Mouse (Mus musculus): Measurements from ENCODE around the gene Dmgdh. TPM values are rescaled to one million over a fixed set of nuclear protein-coding genes. Genes with fewer than 3 reads are reported as not detected.

Gene Dmgdh
- 0.07 and 0.26 TPM in 2 replicates for polyA plus RNA-seq (2014; fragmentation: Nextera tagmentation; extraction: Ambion mirVana)

DNA sequence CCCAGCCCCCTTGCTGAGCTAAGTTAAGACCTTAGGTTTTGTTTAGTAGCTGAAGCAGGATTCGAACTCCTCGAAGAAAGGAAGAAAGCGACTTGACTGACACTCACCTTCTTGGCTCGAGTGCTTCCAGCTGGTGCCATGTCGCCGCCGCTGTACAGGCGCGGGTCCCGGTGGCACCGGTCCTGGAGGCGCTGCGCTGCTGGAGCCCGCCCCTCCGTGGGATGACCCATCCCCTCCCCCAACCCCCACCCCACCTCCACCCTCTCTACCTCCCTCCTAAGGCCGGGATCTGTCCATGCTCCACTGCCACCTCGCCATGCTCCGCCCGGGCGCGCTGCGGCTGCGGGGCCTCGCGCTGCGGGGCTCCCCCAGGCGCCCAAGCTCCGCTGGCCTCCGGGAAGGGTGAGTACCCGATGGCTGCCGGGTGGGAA, at the start of gene Dmgdh, which contains the start of gene Bhmt2:
Gene Dmgdh, plus strand, starts transcription at position 303 of the 431 bp plus-strand sequence.
Gene Bhmt2, minus strand, starts transcription at position 172 of the 431 bp plus-strand sequence.
- WGBS = 7% methylated on average over 29 of the region's 31 CpGs
- Histone ChIP-seq H3K4me1 (ENCODE audit: control insufficient read depth, insufficient read depth, low read length) (no peaks in the 10 kb centered on the region), H3K36me3 (ENCODE audit: control insufficient read depth, insufficient read depth, low read length) (no peaks in the 10 kb centered on the region), H3K4me2 (ENCODE audit: low read depth, low read length) (no peak within 1 kb of the TSS), H3K9me3 (ENCODE audit: control insufficient read depth, low read length) (no peaks in the 10 kb centered on the region), H3K4me3 (ENCODE audit: low read depth, low read length) (no peak within 1 kb of the TSS), H3K27ac (ENCODE audit: low read depth, low read length) (no peak within 1 kb of the TSS), H3K9ac (replicated peaks; ENCODE audit: low read depth, low read length) (no peak within 1 kb of the TSS), H3K27me3 (ENCODE audit: control insufficient read depth, insufficient read depth, low read length) (no peaks in the 10 kb centered on the region)
- no peak for ATAC-seq (ENCODE audit: low read depth)

DNA sequence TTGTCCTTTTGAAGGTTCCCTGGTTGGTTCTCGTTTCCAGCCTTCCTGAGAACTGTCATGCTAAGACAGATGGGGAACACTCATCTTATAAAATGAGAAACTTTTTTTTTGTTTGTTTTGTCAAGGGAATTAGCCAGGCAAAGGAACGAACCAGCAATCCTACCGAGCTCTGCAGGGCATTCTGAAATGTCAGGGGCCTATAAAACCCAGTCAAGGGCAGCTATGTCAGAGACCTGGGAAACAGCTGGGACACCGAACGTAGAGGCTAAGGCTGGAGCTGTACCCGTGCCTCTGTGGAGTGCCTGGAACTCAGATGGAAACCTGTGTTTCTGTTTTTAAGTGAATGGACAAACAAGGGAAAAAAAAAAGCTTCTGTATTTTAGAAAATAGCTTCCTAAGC, 45.4 kb upstream of the Dmgdh start:
- H3K9me3 ChIP-seq (ENCODE audit: control insufficient read depth, low read length) = no peaks in the 10 kb centered on the region
- no peaks in the 10 kb centered on the region for H3K4me1 ChIP-seq (ENCODE audit: control insufficient read depth, insufficient read depth, low read length)
- no peak overlapping the region for H3K4me3 ChIP-seq (ENCODE audit: low read depth, low read length)
- 23% methylated on average over 6 of the region's 6 CpGs for WGBS
- no peak overlapping the region for H3K27ac ChIP-seq (ENCODE audit: low read depth, low read length)
- no peak overlapping the region for H3K4me2 ChIP-seq (ENCODE audit: low read depth, low read length)
- H3K27me3 ChIP-seq (ENCODE audit: control insufficient read depth, insufficient read depth, low read length) = no peaks in the 10 kb centered on the region
- ATAC-seq (ENCODE audit: low read depth) = no peak
- H3K9ac ChIP-seq (replicated peaks; ENCODE audit: low read depth, low read length) = no peak overlapping the region
- no peaks in the 10 kb centered on the region for H3K36me3 ChIP-seq (ENCODE audit: control insufficient read depth, insufficient read depth, low read length)

DNA sequence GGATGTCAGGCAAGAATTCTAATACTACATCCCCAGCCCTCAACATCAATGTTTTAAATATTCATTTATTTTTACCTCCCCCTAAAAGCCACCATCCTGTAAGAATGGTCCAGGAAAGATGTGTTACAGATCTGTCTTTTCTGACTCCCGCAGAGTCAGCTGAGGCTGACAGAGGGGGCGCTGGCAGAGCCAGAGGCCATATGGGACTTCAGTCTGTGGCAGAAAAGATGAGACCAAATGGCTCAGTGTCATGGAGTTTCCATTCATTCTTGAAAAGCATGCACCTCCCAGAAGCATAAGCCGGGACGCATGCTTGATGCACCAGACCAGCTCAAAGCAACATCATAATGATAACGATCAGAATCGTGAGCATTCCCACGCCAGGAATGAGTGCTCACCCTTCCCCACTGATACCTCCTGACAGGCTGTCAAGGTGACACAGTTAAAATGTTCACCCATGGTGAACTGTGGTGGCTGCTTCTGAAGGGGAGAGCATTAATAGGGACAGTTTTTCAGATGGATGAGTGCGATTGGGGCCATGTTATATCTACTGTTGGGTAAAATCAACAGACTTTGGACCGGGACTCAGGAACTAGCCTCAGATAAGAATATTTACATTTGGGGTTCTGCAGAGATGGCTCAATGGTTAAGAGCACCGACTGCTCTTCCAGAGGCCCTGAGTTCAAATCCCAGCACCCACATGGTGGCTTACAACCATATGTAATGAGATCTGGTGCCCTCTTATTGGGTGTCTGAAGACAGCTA, 43.1 kb upstream of the Dmgdh start:
- WGBS = 91% methylated on average over 10 of the region's 10 CpGs
- no peak for ATAC-seq (ENCODE audit: low read depth)
- no peak overlapping the region for H3K27ac ChIP-seq (ENCODE audit: low read depth, low read length)

DNA sequence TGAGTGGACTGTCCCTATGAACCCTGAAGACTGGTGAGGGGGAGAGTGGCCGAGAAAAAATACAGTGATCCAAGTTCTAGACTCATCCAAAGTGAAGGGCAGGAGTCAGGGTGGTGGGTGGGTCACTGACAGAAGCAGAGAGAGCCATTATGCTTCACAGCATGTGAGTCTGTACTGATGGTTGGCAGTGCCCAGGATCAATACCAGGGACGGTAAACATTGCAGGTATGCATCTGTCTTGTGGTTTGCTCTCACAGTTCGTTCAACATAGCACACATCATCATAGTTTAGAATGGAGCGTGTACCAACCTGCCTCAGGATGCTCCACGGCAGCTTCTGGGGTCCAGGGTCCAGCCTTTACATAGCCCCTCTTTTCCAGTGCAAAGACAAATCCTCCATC, 41.3 kb upstream of the Dmgdh start:
- Histone ChIP-seq H3K27me3 (ENCODE audit: control insufficient read depth, insufficient read depth, low read length) (no peaks in the 10 kb centered on the region), H3K4me2 (ENCODE audit: low read depth, low read length) (no peak overlapping the region), H3K4me1 (ENCODE audit: control insufficient read depth, insufficient read depth, low read length) (no peaks in the 10 kb centered on the region), H3K9me3 (ENCODE audit: control insufficient read depth, low read length) (no peaks in the 10 kb centered on the region), H3K9ac (replicated peaks; ENCODE audit: low read depth, low read length) (no peak overlapping the region), H3K27ac (ENCODE audit: low read depth, low read length) (no peak overlapping the region), H3K4me3 (ENCODE audit: low read depth, low read length) (no peak overlapping the region), H3K36me3 (ENCODE audit: control insufficient read depth, insufficient read depth, low read length) (no peaks in the 10 kb centered on the region)
- 91% methylated on average over 5 of the region's 5 CpGs for WGBS
- ATAC-seq (ENCODE audit: low read depth) = no peak

More for the DNA sequence above, 43.1 kb upstream of the Dmgdh start:
- H3K4me2 ChIP-seq (ENCODE audit: low read depth, low read length) = no peak overlapping the region
- H3K36me3 ChIP-seq (ENCODE audit: control insufficient read depth, insufficient read depth, low read length) = no peaks in the 10 kb centered on the region
- no peaks in the 10 kb centered on the region for H3K27me3 ChIP-seq (ENCODE audit: control insufficient read depth, insufficient read depth, low read length)
- no peaks in the 10 kb centered on the region for H3K4me1 ChIP-seq (ENCODE audit: control insufficient read depth, insufficient read depth, low read length)
- no peak overlapping the region for H3K4me3 ChIP-seq (ENCODE audit: low read depth, low read length)
- no peaks in the 10 kb centered on the region for H3K9me3 ChIP-seq (ENCODE audit: control insufficient read depth, low read length)
- no peak overlapping the region for H3K9ac ChIP-seq (replicated peaks; ENCODE audit: low read depth, low read length)

DNA sequence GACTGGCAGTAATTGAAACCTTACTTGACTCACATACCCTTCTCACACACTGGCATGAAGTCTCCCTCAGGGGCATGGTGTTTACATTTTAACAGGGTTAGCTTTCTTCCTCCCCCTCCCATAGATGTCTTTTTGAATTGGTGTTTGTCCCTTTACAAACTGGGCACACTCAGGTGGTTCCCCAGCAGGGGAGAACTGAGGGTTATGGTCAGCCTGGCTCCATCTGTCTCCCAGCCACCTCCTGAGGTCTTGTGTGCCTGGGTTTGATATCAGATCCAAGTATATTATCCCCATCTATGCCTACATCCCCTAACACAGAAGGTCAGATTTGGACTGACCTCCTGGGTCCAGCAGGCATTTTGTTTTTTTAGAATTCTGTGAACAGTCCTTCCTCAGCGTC, 37.7 kb upstream of the Dmgdh start:
- Histone ChIP-seq H3K4me2 (ENCODE audit: low read depth, low read length) (no peak overlapping the region), H3K36me3 (ENCODE audit: control insufficient read depth, insufficient read depth, low read length) (no peaks in the 10 kb centered on the region), H3K9me3 (ENCODE audit: control insufficient read depth, low read length) (no peaks in the 10 kb centered on the region), H3K4me3 (ENCODE audit: low read depth, low read length) (no peak overlapping the region), H3K4me1 (ENCODE audit: control insufficient read depth, insufficient read depth, low read length) (no peaks in the 10 kb centered on the region), H3K9ac (replicated peaks; ENCODE audit: low read depth, low read length) (no peak overlapping the region), H3K27ac (ENCODE audit: low read depth, low read length) (no peak overlapping the region), H3K27me3 (ENCODE audit: control insufficient read depth, insufficient read depth, low read length) (no peaks in the 10 kb centered on the region)
- WGBS = 83% methylated on average over 1 of the region's 1 CpGs
- ATAC-seq (ENCODE audit: low read depth) = no peak

DNA sequence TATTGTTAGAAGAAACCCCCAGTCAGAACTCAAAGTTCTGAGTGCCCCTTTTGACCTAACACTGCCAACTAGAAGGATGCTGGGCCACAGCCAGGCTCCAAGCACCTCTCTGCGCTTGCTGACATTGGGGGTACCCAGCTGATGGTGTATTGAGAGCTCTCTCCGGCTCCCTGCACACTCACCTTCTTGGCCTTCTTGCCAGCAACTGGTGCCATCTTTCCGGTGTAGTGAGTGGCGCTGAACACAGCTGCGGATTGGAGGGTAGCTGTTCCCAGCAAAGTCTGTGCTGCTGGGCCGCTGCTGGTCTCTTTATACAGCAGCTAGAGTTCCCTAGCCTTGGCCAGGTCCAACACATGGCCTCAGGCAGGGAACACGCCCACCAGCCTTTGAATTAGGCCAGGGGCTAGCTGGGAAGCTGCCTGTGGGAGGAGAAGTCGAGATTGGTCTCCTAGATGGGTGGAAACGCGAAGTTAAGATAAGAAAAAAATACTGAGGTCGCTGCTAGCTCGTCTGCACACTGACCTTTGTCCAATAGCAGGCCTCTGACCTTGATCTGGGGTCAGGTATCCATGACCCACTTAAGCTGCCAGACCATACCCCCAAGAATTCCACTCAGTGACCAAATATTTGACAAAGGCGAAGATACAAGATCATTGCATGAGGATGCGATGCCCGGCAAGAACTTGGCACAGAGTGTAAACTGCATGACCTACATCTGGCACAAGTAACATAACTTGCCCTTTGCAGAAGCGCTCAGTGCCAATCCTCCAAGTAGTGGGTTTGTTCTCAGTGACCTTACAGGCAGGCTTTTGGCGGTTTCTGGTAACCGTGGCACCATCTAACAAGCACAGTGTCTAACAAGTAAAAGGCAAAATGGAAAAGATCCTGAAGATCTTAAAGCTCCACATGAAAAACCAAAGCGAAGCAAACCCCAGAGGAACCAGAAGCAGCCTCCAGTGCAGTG, 36.7 kb upstream of the Dmgdh start, which contains the start of gene Bhmt:
Gene Bhmt, minus strand, starts transcription at position 680 of the 964 bp plus-strand sequence.
- no peak for ATAC-seq (ENCODE audit: low read depth)
- H3K9ac ChIP-seq (replicated peaks; ENCODE audit: low read depth, low read length) = no peak within 1 kb of the TSS

DNA sequence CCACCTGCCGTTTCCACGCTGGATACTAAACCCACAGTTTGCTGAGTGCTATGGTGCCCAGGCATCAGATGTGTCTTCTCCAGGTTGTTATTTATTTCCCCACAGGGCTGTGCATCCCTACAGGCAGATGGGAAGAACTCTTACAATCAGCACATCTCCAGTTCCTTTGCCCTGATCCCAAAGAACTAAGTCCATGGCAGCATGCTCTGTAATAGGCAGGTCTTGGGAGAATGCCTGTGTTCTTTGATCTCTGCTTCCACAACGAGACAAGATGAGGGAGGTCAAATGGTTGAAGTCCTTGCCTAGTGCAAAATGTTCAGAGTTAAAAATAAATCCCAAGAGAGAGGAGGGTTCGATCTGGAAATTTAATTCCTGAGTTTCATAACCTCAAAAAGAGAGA, 34.6 kb upstream of the Dmgdh start:
- Histone ChIP-seq H3K4me3 (ENCODE audit: low read depth, low read length) (no peak overlapping the region), H3K9ac (replicated peaks; ENCODE audit: low read depth, low read length) (no peak overlapping the region), H3K27ac (ENCODE audit: low read depth, low read length) (no peak overlapping the region), H3K36me3 (ENCODE audit: control insufficient read depth, insufficient read depth, low read length) (no peaks in the 10 kb centered on the region), H3K4me1 (ENCODE audit: control insufficient read depth, insufficient read depth, low read length) (no peaks in the 10 kb centered on the region), H3K9me3 (ENCODE audit: control insufficient read depth, low read length) (no peaks in the 10 kb centered on the region), H3K27me3 (ENCODE audit: control insufficient read depth, insufficient read depth, low read length) (no peaks in the 10 kb centered on the region), H3K4me2 (ENCODE audit: low read depth, low read length) (no peak overlapping the region)
- no peak for ATAC-seq (ENCODE audit: low read depth)
- WGBS = 69% methylated on average over 4 of the region's 4 CpGs

More for the DNA sequence above, 36.7 kb upstream of the Dmgdh start, which contains the start of gene Bhmt:
- H3K4me1 ChIP-seq (ENCODE audit: control insufficient read depth, insufficient read depth, low read length) = no peaks in the 10 kb centered on the region
- no peak within 1 kb of the TSS for H3K4me2 ChIP-seq (ENCODE audit: low read depth, low read length)
- no peak within 1 kb of the TSS for H3K27ac ChIP-seq (ENCODE audit: low read depth, low read length)
- no peaks in the 10 kb centered on the region for H3K27me3 ChIP-seq (ENCODE audit: control insufficient read depth, insufficient read depth, low read length)
- no peaks in the 10 kb centered on the region for H3K9me3 ChIP-seq (ENCODE audit: control insufficient read depth, low read length)
- WGBS = 82% methylated on average over 19 of the region's 19 CpGs
- no peak within 1 kb of the TSS for H3K4me3 ChIP-seq (ENCODE audit: low read depth, low read length)
- H3K36me3 ChIP-seq (ENCODE audit: control insufficient read depth, insufficient read depth, low read length) = no peaks in the 10 kb centered on the region

DNA sequence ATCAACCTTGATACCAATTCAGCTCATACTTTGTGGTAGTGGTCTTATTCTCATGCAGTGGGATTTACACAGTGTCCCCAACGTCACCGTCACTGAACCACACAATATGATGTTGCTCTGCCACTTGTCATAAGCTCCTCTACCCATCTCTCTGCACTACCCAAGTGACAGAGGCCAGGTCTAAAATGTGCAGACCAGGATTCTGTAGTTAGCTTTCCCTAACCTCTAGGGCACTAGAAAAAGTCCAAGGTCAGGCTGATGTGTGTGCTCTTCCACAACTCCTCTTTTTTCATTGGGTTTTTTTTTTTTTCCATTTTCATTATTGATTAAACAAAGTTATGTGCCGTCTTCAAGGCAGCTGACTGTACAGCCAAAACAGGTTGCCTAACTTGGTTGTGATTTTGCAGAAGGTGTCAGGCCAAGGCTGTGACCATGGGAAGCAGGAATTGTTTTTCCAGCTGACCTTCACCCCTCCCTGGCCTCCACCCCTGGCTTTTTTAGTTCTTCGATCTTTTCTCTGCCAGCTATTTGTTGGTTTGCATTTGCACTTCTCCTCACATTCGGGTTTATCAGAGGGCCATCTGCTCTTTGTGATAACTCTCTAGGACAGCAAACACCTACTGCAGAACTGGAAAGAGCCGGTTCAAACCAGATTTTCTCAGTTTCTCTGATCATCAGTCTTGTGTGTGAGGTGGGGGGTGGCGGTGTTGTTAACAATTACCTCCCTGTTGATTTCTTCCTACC, 25.7 kb upstream of the Dmgdh start:
- Histone ChIP-seq H3K9ac (replicated peaks; ENCODE audit: low read depth, low read length) (no peak overlapping the region), H3K27ac (ENCODE audit: low read depth, low read length) (no peak overlapping the region), H3K36me3 (ENCODE audit: control insufficient read depth, insufficient read depth, low read length) (no peaks in the 10 kb centered on the region), H3K4me1 (ENCODE audit: control insufficient read depth, insufficient read depth, low read length) (no peaks in the 10 kb centered on the region), H3K9me3 (ENCODE audit: control insufficient read depth, low read length) (no peaks in the 10 kb centered on the region), H3K27me3 (ENCODE audit: control insufficient read depth, insufficient read depth, low read length) (no peaks in the 10 kb centered on the region), H3K4me2 (ENCODE audit: low read depth, low read length) (no peak overlapping the region), H3K4me3 (ENCODE audit: low read depth, low read length) (no peak overlapping the region)
- ATAC-seq (ENCODE audit: low read depth) = no peak
- WGBS = 93% methylated on average over 7 of the region's 7 CpGs

Data from neural tube, embryonic 14.5 days (tissue).